Mouse (Mus musculus): Measurements from ENCODE around the gene Ncam2. TPM values are rescaled to one million over a fixed set of nuclear protein-coding genes. Genes with fewer than 3 reads are reported as not detected.

Ncam2 gene
- 0.10 TPM for polyA plus RNA-seq (2017; shearing (Covaris generic))

DNA sequence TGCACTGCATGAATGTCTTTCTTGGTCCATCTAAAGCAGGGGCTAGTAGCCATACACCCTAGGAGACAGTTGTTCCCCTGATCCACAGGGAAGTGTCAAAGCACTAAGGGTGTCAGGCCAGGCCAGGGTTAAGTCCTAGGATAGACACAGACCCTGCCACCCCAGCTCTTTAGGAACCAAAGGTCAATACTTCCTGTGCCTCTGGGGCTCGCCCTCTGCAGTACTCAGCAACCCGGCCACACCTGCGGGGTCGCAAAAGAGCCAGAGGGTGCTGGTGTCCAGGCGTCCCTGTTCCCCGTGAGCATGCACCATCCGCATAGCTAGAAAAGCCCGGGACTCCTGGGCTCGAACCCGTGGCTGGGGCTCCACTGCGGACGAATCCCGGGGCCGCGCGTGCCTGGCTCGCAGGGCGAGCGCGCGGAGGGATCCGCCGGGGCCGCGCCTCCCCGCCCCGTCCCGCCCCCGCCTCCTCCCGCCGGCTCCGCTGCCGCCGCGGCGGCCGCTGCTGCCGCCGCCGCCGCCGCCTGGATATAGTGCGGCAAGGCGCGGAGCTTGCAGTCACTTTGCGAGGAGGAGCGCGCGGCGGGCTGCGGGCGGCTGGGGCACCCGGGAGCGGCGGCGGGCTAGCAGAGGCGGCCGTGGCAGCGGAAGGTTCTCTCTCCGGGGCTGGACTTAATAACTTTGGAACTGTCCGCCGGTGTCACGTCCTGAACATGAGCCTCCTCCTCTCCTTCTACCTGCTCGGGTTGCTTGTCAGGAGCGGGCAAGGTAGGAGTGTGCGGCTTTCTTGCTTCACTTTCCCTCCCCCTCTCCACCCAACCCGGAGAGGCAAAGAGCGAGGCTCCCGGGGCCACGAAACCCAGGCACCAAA lies at the start of gene Ncam2:
TSS of gene Ncam2 (plus strand) at position 497 of the 871 bp plus-strand sequence.

